Mouse (Mus musculus) CH12.LX (cell line): ENCODE measurements around the gene Rapgef2. TPM values are rescaled to one million over a fixed set of nuclear protein-coding genes. Genes with fewer than 3 reads are reported as not detected.

Experiments
- DNase-seq: peaks from one replicate; pipeline ENCODE4 v3.0.0-alpha.2; 2013; ENCODE audit errors: extremely low read depth
- H3K27ac ChIP-seq: 2 replicates; pipeline ENCODE4 v1.5.1; 2012; ENCODE audit warnings: low read depth, mild to moderate bottlenecking, control low read depth, moderate library complexity; ENCODE audit not compliant: insufficient read depth
- H3K27me3 ChIP-seq: replicated peaks from 2 replicates; pipeline ENCODE3; 2012; ENCODE audit warnings: inconsistent platforms
- H3K36me3 ChIP-seq, 2 experiments: replicated peaks in 1 of 2; 2 replicates each; pipeline versions ENCODE3 to v1.6.1; 2012; ENCODE audit warnings: inconsistent platforms in 1 of 2, low read length in 1 of 2, mild to moderate bottlenecking in 1 of 2, mixed read lengths in 1 of 2, moderate library complexity in 1 of 2; ENCODE audit not compliant: control insufficient read depth in 1 of 2, insufficient read depth in 1 of 2
- H3K4me1 ChIP-seq, 2 experiments: 2 replicates each; pipeline ENCODE4 v1.6.1; 2012; ENCODE audit warnings: inconsistent platforms in 1 of 2, moderate library complexity in 1 of 2; ENCODE audit not compliant: insufficient read depth in 2 of 2, control insufficient read depth in 1 of 2
- H3K4me2 ChIP-seq: 2 replicates; pipeline ENCODE4 v1.6.1; 2012; ENCODE audit warnings: low read depth, mild to moderate bottlenecking, control low read depth; ENCODE audit not compliant: poor library complexity, insufficient read depth, severe bottlenecking
- H3K4me3 ChIP-seq, 3 experiments: fragments of 150-350 bp in 1 of 3; sonication (generic) in 1 of 3; replicated peaks in 1 of 3; 2 replicates each; pipeline versions ENCODE3 to v1.5.1; 2011 to 2012; ENCODE audit warnings: low read depth in 2 of 3, low read length in 2 of 3, mild to moderate bottlenecking in 2 of 3, moderate library complexity in 2 of 3, control low read depth in 1 of 3, improper control_type of control experiment in 1 of 3, inconsistent platforms in 1 of 3, mixed read lengths in 1 of 3; ENCODE audit not compliant: poor library complexity in 1 of 3
- H3K79me2 ChIP-seq: replicated peaks from 2 replicates; pipeline ENCODE4 v1.6.1; 2012; ENCODE audit warnings: mild to moderate bottlenecking, moderate library complexity; ENCODE audit not compliant: control insufficient read depth, poor library complexity, insufficient read depth, severe bottlenecking; ENCODE audit errors: extremely low read depth
- H3K9ac ChIP-seq: 2 replicates; pipeline ENCODE4 v1.6.1; 2012; ENCODE audit warnings: low read depth, mild to moderate bottlenecking, control low read depth, moderate library complexity; ENCODE audit not compliant: insufficient read depth
- H3K9me3 ChIP-seq: replicated peaks from 2 replicates; pipeline ENCODE3; 2012; ENCODE audit warnings: low read length, inconsistent platforms, mixed read lengths
- CHD1 ChIP-seq: IDR thresholded peaks from 2 replicates; pipeline ENCODE4 v1.6.1; 2012; ENCODE audit warnings: low read depth, low read length, improper control_type of control experiment, inconsistent platforms
- CHD2 ChIP-seq: IDR thresholded peaks from 2 replicates; pipeline ENCODE4 v1.6.1; 2011; ENCODE audit warnings: low read length, improper control_type of control experiment
- CTCF ChIP-seq, 2 experiments: IDR thresholded peaks in 1 of 2; conservative IDR thresholded peaks in 1 of 2; 2 replicates each; pipeline ENCODE4 v1.5.1; 2011 to 2012; ENCODE audit warnings: low read depth in 2 of 2, low read length in 2 of 2, improper control_type of control experiment in 1 of 2, inconsistent platforms in 1 of 2, mild to moderate bottlenecking in 1 of 2, moderate library complexity in 1 of 2
- E2F4 ChIP-seq: IDR thresholded peaks from 2 replicates; pipeline ENCODE4 v1.6.1; 2011; ENCODE audit warnings: low read depth, low read length, improper control_type of control experiment; ENCODE audit not compliant: insufficient replicate concordance
- ELF1 ChIP-seq: IDR thresholded peaks from 2 replicates; pipeline ENCODE4 v1.6.1; 2014; ENCODE audit warnings: low read depth, mild to moderate bottlenecking, inconsistent platforms, low read length, improper control_type of control experiment
- EP300 ChIP-seq: IDR thresholded peaks from 2 replicates; pipeline ENCODE4 v1.6.1; 2011; ENCODE audit warnings: low read length, improper control_type of control experiment
- GABPA ChIP-seq: IDR thresholded peaks from 2 replicates; pipeline ENCODE4 v1.6.1; 2012; ENCODE audit warnings: low read depth, low read length, improper control_type of control experiment, inconsistent platforms; ENCODE audit not compliant: insufficient replicate concordance
- IRF4 ChIP-seq: IDR thresholded peaks from 2 replicates; pipeline ENCODE4 v1.6.1; 2014; ENCODE audit warnings: low read depth, mild to moderate bottlenecking, inconsistent platforms, low read length, improper control_type of control experiment
- KAT2A ChIP-seq: IDR thresholded peaks from 2 replicates; pipeline ENCODE4 v1.6.1; 2012; ENCODE audit warnings: low read length, improper control_type of control experiment, inconsistent platforms; ENCODE audit not compliant: insufficient replicate concordance
- MEF2A ChIP-seq: IDR thresholded peaks from 2 replicates; pipeline ENCODE4 v1.6.1; 2014; ENCODE audit warnings: low read depth, mild to moderate bottlenecking, inconsistent platforms, low read length, improper control_type of control experiment, borderline replicate concordance
- MXI1 ChIP-seq: IDR thresholded peaks from 2 replicates; pipeline ENCODE4 v1.6.1; 2011; ENCODE audit warnings: mild to moderate bottlenecking, low read depth, low read length, improper control_type of control experiment
- NELFE ChIP-seq: IDR thresholded peaks from 2 replicates; pipeline ENCODE4 v1.6.1; 2011; ENCODE audit warnings: low read depth, low read length, improper control_type of control experiment
- NRF1 ChIP-seq: IDR thresholded peaks from 2 replicates; pipeline ENCODE4 v1.6.1; 2014; ENCODE audit warnings: low read depth, mild to moderate bottlenecking, inconsistent platforms, low read length, improper control_type of control experiment, moderate library complexity
- POLR2A ChIP-seq: IDR thresholded peaks from 2 replicates; pipeline ENCODE4 v1.6.1; 2011; ENCODE audit warnings: low read depth, mild to moderate bottlenecking, improper control_type of control experiment, low read length
- RAD21 ChIP-seq: IDR thresholded peaks from 2 replicates; pipeline ENCODE4 v1.6.1; 2011; ENCODE audit warnings: low read depth, mild to moderate bottlenecking, low read length, improper control_type of control experiment, moderate library complexity
- SIN3A ChIP-seq: IDR thresholded peaks from 2 replicates; pipeline ENCODE4 v1.6.1; 2012; ENCODE audit warnings: low read length, improper control_type of control experiment, inconsistent platforms
- SMC3 ChIP-seq: IDR thresholded peaks from 2 replicates; pipeline ENCODE4 v1.6.1; 2011; ENCODE audit warnings: low read depth, low read length, improper control_type of control experiment
- TBP ChIP-seq: conservative IDR thresholded peaks from 2 replicates; pipeline ENCODE4 v1.6.1; 2011; ENCODE audit warnings: low read depth, low read length, improper control_type of control experiment
- UBTF ChIP-seq: IDR thresholded peaks from 2 replicates; pipeline ENCODE4 v1.6.1; 2012; ENCODE audit warnings: low read depth, mild to moderate bottlenecking, inconsistent platforms, low read length, improper control_type of control experiment, moderate library complexity
- ZKSCAN1 ChIP-seq: IDR thresholded peaks from 2 replicates; pipeline ENCODE4 v1.6.1; 2012; ENCODE audit warnings: low read depth, inconsistent platforms, low read length, improper control_type of control experiment, borderline replicate concordance
- ZMIZ1 ChIP-seq: IDR thresholded peaks from 2 replicates; pipeline ENCODE4 v1.6.1; 2012; ENCODE audit warnings: low read depth, mild to moderate bottlenecking, inconsistent platforms, low read length, improper control_type of control experiment
- ZNF384 ChIP-seq: IDR thresholded peaks from 2 replicates; pipeline ENCODE4 v1.6.1; 2012; ENCODE audit warnings: low read depth, low read length, improper control_type of control experiment, inconsistent platforms
- dilution Hi-C: fragments of 300-500 bp; cut with MboI; formaldehyde crosslinking; loops from 2 replicates; pipeline ENCODE4 v1.14.3; 2020; ENCODE audit warnings: low sequenced_read_pairs; ENCODE audit not compliant: extremely low pct_unique_long_range_greater_than_20kb, extremely low pct_ligation_motif_present
- in situ Hi-C: fragments of 300-500 bp; cut with MboI; formaldehyde crosslinking; loops from 3 replicates; pipeline ENCODE4 v1.14.3; 2019; ENCODE audit warnings: low sequenced_read_pairs, low pct_ligation_motif_present, low pct_unique_long_range_greater_than_20kb, mixed read lengths
- polyA plus RNA-seq: library from polyadenylated mRNA; unstranded; fragments of >175 nt; gene quantifications from 2 replicates; pipeline ENCODE4 v1.2.1, GENCODE M21; 2012; ENCODE audit warnings: low read depth; ENCODE audit not compliant: insufficient read length
- total RNA-seq, 2 experiments: library from RNA; depleted of rRNA; stranded (reverse); fragments of 300-350 nt in 1 of 2; fragments of >200 nt in 1 of 2; gene quantifications; 2 replicates each; pipeline ENCODE4 v1.2.3; 2012 to 2014

Rapgef2 gene
- total and polyA plus RNA-seq, 3 experiments, result 0.72 to 3.1 (median 2.6) TPM

GRCm38 (mm10) chr3:79086282-79086681 lies 200.0 kb downstream of the Rapgef2 start:
- Histone ChIP-seq H3K79me2 (no peaks in the 10 kb centered on the region), H3K9me3 (no peaks in the 10 kb centered on the region), H3K4me3 (no peak overlapping the region), H3K4me1 (peaks cover 0 to 15% of the 10 kb centered on the region in 2 experiments; a peak in 2 of 4 replicates), H3K36me3 (peaks cover 0 to 41% of the 10 kb centered on the region in 2 experiments), H3K27ac (no peak overlapping the region), H3K27me3 (no peaks in the 10 kb centered on the region), H3K9ac (no peak overlapping the region), H3K4me2 (no peak overlapping the region)
- TF ChIP-seq IRF4 (no peak), ZNF384 (no peak), ZMIZ1 (no peak), RAD21 (no peak), KAT2A (no peak), GABPA (no peak), CHD1 (no peak), UBTF (no peak), TBP (no peak), ELF1 (no peak), EP300 (no peak), POLR2A (no peak), CTCF (conservative IDR thresholded peaks at IDR 0.05 in 1 of 2, IDR thresholded peaks at IDR 0.05 in 1 of 2; ENCODE audit: low read depth in 2 of 2, low read length in 2 of 2) (no peak), NELFE (no peak), NRF1 (no peak), SMC3 (no peak)
- DNase-seq, result no peak
- dilution Hi-C loops, result no loop called here
- in situ Hi-C loops, result no loop called here

GRCm38 (mm10) chr3:79083881-79084280 lies 202.4 kb downstream of the Rapgef2 start:
- Histone ChIP-seq H3K36me3 (peaks cover 0 to 46% of the 10 kb centered on the region in 2 experiments), H3K27me3 (no peaks in the 10 kb centered on the region), H3K4me1 (peaks cover 0 to 8% of the 10 kb centered on the region in 2 experiments; a peak in 2 of 4 replicates), H3K9ac (no peak overlapping the region), H3K4me2 (no peak overlapping the region), H3K4me3 (no peak overlapping the region), H3K9me3 (no peaks in the 10 kb centered on the region), H3K27ac (no peak overlapping the region), H3K79me2 (no peaks in the 10 kb centered on the region)
- in situ Hi-C loops (no loop called here), dilution Hi-C loops (no loop called here)
- DNase-seq, result no peak
- no peak for TF ChIP-seq MEF2A
- no peak for TF ChIP-seq E2F4
- TF ChIP-seq CHD2, result no peak
- no peak for TF ChIP-seq POLR2A
- TF ChIP-seq SIN3A, result no peak
- no peak for TF ChIP-seq MXI1
- TF ChIP-seq ZKSCAN1, result no peak
